Mouse (Mus musculus) spleen, embryonic (tissue): ENCODE results near the gene Nprl3.
"Not testable (repeated sequence)": the region's sequence is repeated elsewhere in the genome, so short reads cannot be mapped to it uniquely, and the experiment has no call there.

Source experiments
- CTCF ChIA-PET: fragments of 350-600 bp; sonication (Branson Sonifier 250); formaldehyde crosslinking; loops from one replicate; lab custom pipeline; 2022; lab: Charles Lee

Gene Nprl3

GRCm38 (mm10) chr11:32201922-32202685, 65.4 kb downstream of the Nprl3 start:
- CTCF ChIA-PET, result no interaction called here

GRCm38 (mm10) chr11:32200992-32201391, 66.5 kb downstream of the Nprl3 start:
- CTCF ChIA-PET, result not testable (repeated sequence)

GRCm38 (mm10) chr11:32200075-32200601, 67.4 kb downstream of the Nprl3 start, which contains the start of gene Il9r:
Gene Il9r, minus strand, starts transcription at chr11:32200279.
- CTCF ChIA-PET, result interaction anchor here (0.7 to 2.0 kb wide), 2 partner anchors 8 to 18 kb away, joined by 3 to 5 read pairs; no protein-coding TSS in a partner anchor

- CTCF ChIA-PET, result interaction anchor here (2.0 kb wide), 1 partner anchor 17 kb away, joined by 5 read pairs; no protein-coding TSS in a partner anchor
Measured at GRCm38 (mm10) chr11:32199230-32199629, 68.3 kb downstream of the Nprl3 start.

GRCm38 (mm10) chr11:32198256-32198955, 69.1 kb downstream of the Nprl3 start:
- CTCF ChIA-PET, result interaction anchor here (2.0 kb wide), 1 partner anchor 16 kb away, joined by 5 read pairs; no protein-coding TSS in a partner anchor

GRCm38 (mm10) chr11:32197766-32198165, 69.7 kb downstream of the Nprl3 start:
- CTCF ChIA-PET, result interaction anchor here (1.0 kb wide), 1 partner anchor 41 kb away, joined by 3 read pairs; no protein-coding TSS in a partner anchor

- CTCF ChIA-PET, result interaction anchor here (1.0 kb wide), 1 partner anchor 42 kb away, joined by 3 read pairs; no protein-coding TSS in a partner anchor
Measured at GRCm38 (mm10) chr11:32196727-32197126, 70.8 kb downstream of the Nprl3 start.

GRCm38 (mm10) chr11:32195867-32196540, 71.5 kb downstream of the Nprl3 start:
- CTCF ChIA-PET, result no interaction called here

- CTCF ChIA-PET, result no interaction called here
Measured at GRCm38 (mm10) chr11:32194626-32195025, 72.9 kb downstream of the Nprl3 start.

GRCm38 (mm10) chr11:32194086-32194485, 73.4 kb downstream of the Nprl3 start:
- CTCF ChIA-PET, result no interaction called here

GRCm38 (mm10) chr11:32193156-32193555, 74.4 kb downstream of the Nprl3 start:
- CTCF ChIA-PET, result no interaction called here

- CTCF ChIA-PET, result no interaction called here
Measured at GRCm38 (mm10) chr11:32190603-32191110, 76.8 kb downstream of the Nprl3 start.

- CTCF ChIA-PET, result no interaction called here
Measured at GRCm38 (mm10) chr11:32190119-32190518, 77.4 kb downstream of the Nprl3 start.

GRCm38 (mm10) chr11:32189434-32189833, 78.1 kb downstream of the Nprl3 start:
- CTCF ChIA-PET, result no interaction called here

- CTCF ChIA-PET, result no interaction called here
Measured at GRCm38 (mm10) chr11:32188881-32189280, 78.6 kb downstream of the Nprl3 start.

GRCm38 (mm10) chr11:32187256-32187655, 80.3 kb downstream of the Nprl3 start:
- CTCF ChIA-PET, result no interaction called here

- CTCF ChIA-PET, result no interaction called here
Measured at GRCm38 (mm10) chr11:32186031-32186430, 81.5 kb downstream of the Nprl3 start.

- CTCF ChIA-PET, result interaction anchor here (0.5 to 2.5 kb wide), 2 partner anchors 54 to 182 kb away, joined by 4 to 12 read pairs; no protein-coding TSS in a partner anchor
Measured at GRCm38 (mm10) chr11:32184469-32184868, 83.0 kb downstream of the Nprl3 start.

- CTCF ChIA-PET, result interaction anchor here (0.6 to 2.5 kb wide), 9 partner anchors 17 to 896 kb away, joined by 3 to 12 read pairs (median 4); partner anchors contain the start of gene Hbq1a
Measured at GRCm38 (mm10) chr11:32181973-32182868, 85.3 kb downstream of the Nprl3 start.

GRCm38 (mm10) chr11:32181246-32181645, 86.3 kb downstream of the Nprl3 start:
- CTCF ChIA-PET, result no interaction called here
